Mouse (Mus musculus) olfactory bulb, adult 2 months (tissue): Measurements from ENCODE around the gene Tmem98.

Experiments
- CTCF ChIP-seq: fragments of 200-500 bp; IDR thresholded peaks from 2 replicates; pipeline ENCODE4 v1.5.1; 2012; ENCODE audit warnings: low read depth, mild to moderate bottlenecking, low read length, moderate library complexity; ENCODE audit not compliant: insufficient read depth
- POLR2A ChIP-seq: fragments of 200-500 bp; IDR thresholded peaks from 2 replicates; pipeline ENCODE4 v1.6.1; 2012; ENCODE audit warnings: mild to moderate bottlenecking, low read depth, low read length, moderate library complexity; ENCODE audit not compliant: insufficient read depth

DNA sequence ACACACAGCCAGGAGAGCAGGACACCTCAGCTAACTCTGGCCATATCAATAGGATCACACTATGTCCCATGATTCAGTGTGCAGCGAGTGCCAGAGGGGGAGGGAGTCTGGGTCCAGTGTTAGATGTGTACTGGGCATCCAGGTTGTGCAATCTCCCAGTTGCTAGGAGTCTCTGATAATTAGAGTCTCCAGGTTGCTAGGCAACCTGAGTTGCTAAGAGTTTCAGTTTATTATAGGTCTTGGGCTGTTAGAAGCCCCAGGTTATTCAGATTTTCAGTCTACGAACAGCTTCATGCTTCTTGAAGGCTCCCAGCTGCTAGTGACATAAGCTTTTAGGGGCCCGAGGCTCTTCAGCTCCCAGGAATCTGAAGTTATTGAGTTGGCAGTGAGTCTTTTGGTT is 43.0 kb downstream of the Tmem98 start:
- TF ChIP-seq POLR2A = no peak
- TF ChIP-seq CTCF = no peak
